Mouse (Mus musculus): Measurements from ENCODE around the gene Cntn1.
"Not testable (repeated sequence)": the region's sequence is repeated elsewhere in the genome, so short reads cannot be mapped to it uniquely, and the experiment has no call there.

DNA sequence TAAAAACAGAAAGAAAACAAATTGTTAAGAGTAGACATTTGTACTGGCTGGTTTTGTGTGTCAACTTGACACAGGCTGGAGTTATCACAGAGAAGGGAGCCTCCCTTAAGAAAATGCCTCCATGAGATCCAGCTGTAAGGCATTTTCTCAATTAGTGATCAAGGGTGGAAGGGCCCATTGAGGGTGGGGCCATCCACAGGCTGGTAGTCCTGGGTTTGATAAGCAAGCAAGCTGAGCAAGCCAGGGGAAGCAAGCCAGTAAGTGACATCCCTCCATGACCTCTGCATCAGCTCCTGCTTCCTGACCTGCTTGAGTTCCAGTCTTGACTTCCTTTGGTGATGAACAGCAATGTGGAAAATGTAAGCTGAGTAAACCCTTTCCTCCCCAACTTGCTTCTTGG is 297.5 kb downstream of the Cntn1 start:
- TF ChIP-seq POLR2A, CTCF (IDR thresholded peaks at IDR 0.05; ENCODE audit: insufficient read depth, low read depth, low read length): not testable (repeated sequence)

All from olfactory bulb, adult 2 months (tissue).